Mouse (Mus musculus) liver, embryonic 12.5 days (tissue): ENCODE data around the gene Aldh6a1. TPM values are rescaled to one million over a fixed set of nuclear protein-coding genes. Genes with fewer than 3 reads are reported as not detected.

Source experiments
- ATAC-seq: fragments of 200-750 bp; cut with Nextera tagmentation; 2 replicates; pipeline ENCODE4 v1.8.0; 2017; ENCODE audit warnings: moderate number of reproducible peaks, mild to moderate bottlenecking, moderate library complexity
- H3K27ac ChIP-seq: fragments of 300-500 bp; sonication (generic); 2 replicates; pipeline ENCODE4 v1.5.1; 2016; ENCODE audit warnings: mild to moderate bottlenecking
- H3K27me3 ChIP-seq: fragments of 300-500 bp; sonication (generic); replicated peaks from 2 replicates; pipeline ENCODE4 v1.6.1; 2016; ENCODE audit warnings: mild to moderate bottlenecking, moderate library complexity
- H3K36me3 ChIP-seq: fragments of 300-500 bp; sonication (generic); 2 replicates; pipeline ENCODE4 v1.6.1; 2016; ENCODE audit warnings: mild to moderate bottlenecking, moderate library complexity
- H3K4me1 ChIP-seq: fragments of 300-500 bp; sonication (generic); 2 replicates; pipeline ENCODE4 v1.6.1; 2016
- H3K4me2 ChIP-seq: fragments of 300-500 bp; sonication (generic); 2 replicates; pipeline ENCODE4 v1.6.1; 2016; ENCODE audit warnings: mild to moderate bottlenecking, moderate library complexity
- H3K4me3 ChIP-seq: fragments of 300-500 bp; sonication (generic); 2 replicates; pipeline ENCODE4 v1.5.1; 2016; ENCODE audit warnings: mild to moderate bottlenecking, moderate library complexity
- H3K9ac ChIP-seq: fragments of 300-500 bp; sonication (generic); 2 replicates; pipeline ENCODE4 v1.6.1; 2016; ENCODE audit warnings: mild to moderate bottlenecking, moderate library complexity
- H3K9me3 ChIP-seq: fragments of 300-500 bp; sonication (generic); replicated peaks from 2 replicates; pipeline ENCODE4 v1.6.1; 2016; ENCODE audit warnings: mild to moderate bottlenecking, moderate library complexity
- WGBS: fragments of 180-500 bp; shearing (Covaris S2); methylation state at CpG from one replicate; pipeline ENCODE4 v1.1.7; 2016; ENCODE audit not compliant: insufficient replicate concordance; 5-methylcytosine and 5-hydroxymethylcytosine counted together
- polyA plus RNA-seq: library from polyadenylated mRNA; unstranded; fragments of >200 nt; fragmentation: Nextera tagmentation; extraction: Ambion mirVana; gene quantifications from 2 replicates; pipeline ENCODE4 v1.2.1, GENCODE M21; 2016

Gene Aldh6a1
- polyA plus RNA-seq, 1 experiment from 2014 or later: 17.4 TPM

- ATAC-seq: no peak
- no peaks in the 10 kb centered on the region for H3K27me3 ChIP-seq
- H3K4me2 ChIP-seq: no peak overlapping the region
- H3K27ac ChIP-seq: no peak overlapping the region
- H3K4me3 ChIP-seq: no peak overlapping the region
- peaks cover 13% of the 10 kb centered on the region; the same call in 1 of the 2 replicates for H3K36me3 ChIP-seq
- no peaks in the 10 kb centered on the region for H3K9me3 ChIP-seq
- H3K4me1 ChIP-seq: 0 out of 2 replicates have a peak, but pooled peaks cover 11% of the 10 kb centered on the region
- no peak overlapping the region for H3K9ac ChIP-seq
- 83% methylated on average over 4 of the region's 4 CpGs for WGBS
These were observed 58.1 kb downstream of the Aldh6a1 start for GRCm38 (mm10) chr12:84392681-84393080.

- 72% methylated on average over 6 of the region's 6 CpGs for WGBS
- no peak overlapping the region for H3K27ac ChIP-seq
- no peak overlapping the region for H3K4me3 ChIP-seq
These were observed 60.5 kb downstream of the Aldh6a1 start for GRCm38 (mm10) chr12:84390336-84390735.

GRCm38 (mm10) chr12:84388774-84389400 lies 61.9 kb downstream of the Aldh6a1 start:
- H3K4me2 ChIP-seq: peak overlapping the region; percentile 27; the same call in 1 of the 2 replicates
- no peak overlapping the region for H3K27ac ChIP-seq

More at GRCm38 (mm10) chr12:84390336-84390735, 60.5 kb downstream of the Aldh6a1 start:
- H3K4me2 ChIP-seq: no peak overlapping the region
- no peak overlapping the region for H3K9ac ChIP-seq
- ATAC-seq: no peak
- no peaks in the 10 kb centered on the region for H3K27me3 ChIP-seq
- H3K4me1 ChIP-seq: 0 out of 2 replicates have a peak, but pooled peaks cover 13% of the 10 kb centered on the region
- peaks cover 13% of the 10 kb centered on the region; the same call in 1 of the 2 replicates for H3K36me3 ChIP-seq
- no peaks in the 10 kb centered on the region for H3K9me3 ChIP-seq

GRCm38 (mm10) chr12:84388097-84388496 lies 62.7 kb downstream of the Aldh6a1 start:
- Histone ChIP-seq H3K9ac (no peak overlapping the region), H3K4me3 (no peak overlapping the region), H3K4me2 (no peak overlapping the region), H3K27me3 (no peaks in the 10 kb centered on the region), H3K36me3 (peaks cover 8% of the 10 kb centered on the region; the same call in 1 of the 2 replicates), H3K9me3 (no peaks in the 10 kb centered on the region), H3K4me1 (peaks cover 32% of the 10 kb centered on the region), H3K27ac (no peak overlapping the region)
- 89% methylated on average over 8 of the region's 8 CpGs for WGBS
- ATAC-seq: no peak

More at GRCm38 (mm10) chr12:84388774-84389400, 61.9 kb downstream of the Aldh6a1 start:
- Histone ChIP-seq H3K4me1 (peaks cover 27% of the 10 kb centered on the region), H3K36me3 (peaks cover 13% of the 10 kb centered on the region; the same call in 1 of the 2 replicates), H3K9me3 (no peaks in the 10 kb centered on the region), H3K9ac (no peak overlapping the region), H3K4me3 (no peak overlapping the region), H3K27me3 (no peaks in the 10 kb centered on the region)
- no peak for ATAC-seq
- 29% methylated on average over 14 of the region's 14 CpGs for WGBS

GRCm38 (mm10) chr12:84385408-84385807 lies 65.4 kb downstream of the Aldh6a1 start:
- H3K27ac ChIP-seq: no peak overlapping the region
- no peak overlapping the region for H3K4me2 ChIP-seq
- H3K4me1 ChIP-seq: peaks cover 34% of the 10 kb centered on the region
- peaks cover 3% of the 10 kb centered on the region; the same call in 1 of the 2 replicates for H3K36me3 ChIP-seq
- H3K9me3 ChIP-seq: no peaks in the 10 kb centered on the region
- H3K27me3 ChIP-seq: no peaks in the 10 kb centered on the region
- H3K4me3 ChIP-seq: no peak overlapping the region
- no peak for ATAC-seq
- H3K9ac ChIP-seq: no peak overlapping the region
- WGBS: 83% methylated on average over 4 of the region's 4 CpGs

GRCm38 (mm10) chr12:84384644-84385081 lies 66.1 kb downstream of the Aldh6a1 start:
- peak overlapping the region; percentile 20 for H3K27ac ChIP-seq
- ATAC-seq: no peak
- H3K9me3 ChIP-seq: no peaks in the 10 kb centered on the region
- peaks cover 3% of the 10 kb centered on the region; the same call in 1 of the 2 replicates for H3K36me3 ChIP-seq
- H3K4me3 ChIP-seq: no peak overlapping the region
- no peaks in the 10 kb centered on the region for H3K27me3 ChIP-seq
- no peak overlapping the region for H3K9ac ChIP-seq
- 65% methylated on average over 5 of the region's 5 CpGs for WGBS
- no peak overlapping the region for H3K4me2 ChIP-seq
- peaks cover 38% of the 10 kb centered on the region for H3K4me1 ChIP-seq

- no peak for ATAC-seq
- WGBS: 87% methylated on average over 4 of the region's 4 CpGs
- Histone ChIP-seq H3K9me3 (no peaks in the 10 kb centered on the region), H3K27me3 (no peaks in the 10 kb centered on the region), H3K27ac (no peak overlapping the region), H3K4me1 (peaks cover 27% of the 10 kb centered on the region), H3K4me2 (no peak overlapping the region), H3K9ac (no peak overlapping the region), H3K4me3 (no peak overlapping the region), H3K36me3 (peaks cover 3% of the 10 kb centered on the region; the same call in 1 of the 2 replicates)
These were observed 68.4 kb downstream of the Aldh6a1 start for GRCm38 (mm10) chr12:84382369-84382768.

Other genes with a start within 250 kb of the Aldh6a1 start
- 6.9 and 8.0 TPM in 2 replicates for gene Elmsan1, start 232.1 kb downstream of the Aldh6a1 start, polyA plus RNA-seq
- gene Ptgr2, start 165.8 kb downstream of the Aldh6a1 start, polyA plus RNA-seq: 34.9 and 35.0 TPM in 2 replicates
- 51.0 and 51.9 TPM in 2 replicates for gene Zfp410, start 134.2 kb downstream of the Aldh6a1 start, polyA plus RNA-seq
- 31.9 and 34.1 TPM in 2 replicates for gene Coq6, start 89.3 kb downstream of the Aldh6a1 start, polyA plus RNA-seq
- 2.3 and 2.4 TPM in 2 replicates for gene Fam161b, start 89.2 kb downstream of the Aldh6a1 start, polyA plus RNA-seq
- gene Entpd5, start 42.0 kb downstream of the Aldh6a1 start, polyA plus RNA-seq: 11.5 and 12.0 TPM in 2 replicates
- gene Bbof1, start 41.9 kb downstream of the Aldh6a1 start, polyA plus RNA-seq: 0.51 and 0.78 TPM in 2 replicates
- 17.7 and 18.2 TPM in 2 replicates for gene Rnf113a2, start 33.8 kb downstream of the Aldh6a1 start, polyA plus RNA-seq
- gene Lin52, start 418 bp upstream of the Aldh6a1 start, polyA plus RNA-seq: 15.3 and 15.5 TPM in 2 replicates
- not detected in 2 replicates for gene Vsx2, start 118.8 kb upstream of the Aldh6a1 start, polyA plus RNA-seq
- 5.6 and 5.9 TPM in 2 replicates for gene Abcd4, start 166.4 kb upstream of the Aldh6a1 start, polyA plus RNA-seq
- not detected in 2 replicates for gene Vrtn, start 190.0 kb upstream of the Aldh6a1 start, polyA plus RNA-seq
- not detected in 2 replicates for gene Syndig1l, start 247.8 kb upstream of the Aldh6a1 start, polyA plus RNA-seq